Mouse (Mus musculus) G1E (cell line): ENCODE measurements at regions not wholly inside any gene's neighbourhood (a gene's known extent, or its start where the extent isn't known, plus 50 kb on each side); places are given as distances from the start of the nearest gene placed in this dataset.

Experiments
- CTCF ChIP-seq: IDR thresholded peaks from 2 replicates; pipeline ENCODE4 v1.5.1; 2012; ENCODE audit warnings: low read depth, low read length, inconsistent platforms, mixed read lengths
- GATA1 ChIP-seq: IDR thresholded peaks from 2 replicates; pipeline ENCODE4 v1.6.1; 2012; ENCODE audit warnings: borderline replicate concordance, low read length, inconsistent platforms, mixed read lengths
- GATA2 ChIP-seq: IDR thresholded peaks from 2 replicates; pipeline ENCODE4 v1.6.1; 2012; ENCODE audit warnings: low read depth, low read length, inconsistent platforms, borderline replicate concordance
- TAL1 ChIP-seq: conservative IDR thresholded peaks from 2 replicates; pipeline ENCODE4 v1.6.1; 2012; ENCODE audit warnings: low read depth, low read length, inconsistent platforms, mixed read lengths

- TF ChIP-seq CTCF (no peak), GATA1 (no peak), GATA2 (no peak), TAL1 (no peak)
These were observed 312.5 kb upstream of the Kdm8 start for GRCm38 (mm10) chr7:125131968-125132367.
